Mouse (Mus musculus): ENCODE measurements at regions not wholly inside any gene's neighbourhood (a gene's known extent, or its start where the extent isn't known, plus 50 kb on each side); places are given as distances from the start of the nearest gene placed in this dataset.
A peak's percentile ranks its signal among the peaks of the same experiment; 100 is the strongest.

DNA sequence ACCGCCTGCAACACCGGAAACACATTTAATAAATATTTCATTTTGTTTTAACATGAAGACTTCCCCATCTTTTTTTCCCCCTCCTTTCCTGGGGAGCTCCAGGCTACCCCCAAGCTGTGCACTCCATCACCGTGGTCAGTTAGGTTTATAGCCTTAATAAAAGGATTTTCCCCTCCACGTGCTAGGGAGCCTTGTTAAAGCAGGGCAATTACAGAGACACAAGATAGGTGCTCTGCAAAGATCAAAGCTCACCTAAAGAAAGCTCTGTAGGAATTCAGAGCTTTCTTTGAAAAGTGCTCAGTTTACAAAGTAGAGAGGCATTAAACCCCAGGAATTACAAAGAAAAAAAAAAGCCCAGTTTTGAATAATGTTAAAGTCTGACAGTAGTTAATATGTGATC lies 61.6 kb upstream of the Etaa1 start:
- DNase-seq (ENCODE audit: low read depth, low spot score), result no peak

GRCm38 (mm10) chr11:18014610-18015009 lies 60.9 kb upstream of the Etaa1 start:
- peak; percentile 2 for DNase-seq (ENCODE audit: low read depth, low spot score)

- DNase-seq (ENCODE audit: low read depth, low spot score), result no peak
Measured at GRCm38 (mm10) chr11:18012085-18012484, 58.4 kb upstream of the Etaa1 start.

- peak; percentile 42 for DNase-seq (ENCODE audit: low read depth, low spot score)
Measured at GRCm38 (mm10) chr11:18011101-18011733, 57.5 kb upstream of the Etaa1 start.

DNA sequence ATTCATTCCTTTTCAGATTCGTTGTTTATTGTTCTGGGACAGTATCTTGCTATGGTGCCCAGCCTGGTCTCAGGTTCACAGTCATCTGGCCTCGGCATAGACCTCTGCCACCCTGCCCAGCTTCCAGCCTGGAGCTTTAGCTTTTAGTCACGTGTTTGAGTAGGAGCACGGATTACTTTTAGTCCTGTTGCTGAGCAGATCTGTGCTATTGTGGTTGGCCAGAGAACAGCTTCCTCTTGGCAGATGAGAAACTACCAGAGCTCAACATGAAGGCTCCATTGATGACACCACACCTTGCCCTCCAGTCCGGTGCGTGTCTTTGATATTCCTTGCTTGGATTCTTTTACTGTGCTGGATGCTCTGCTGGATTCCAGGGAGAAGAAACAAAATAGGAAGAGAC lies 54.5 kb upstream of the Etaa1 start:
- no peak for DNase-seq (ENCODE audit: low read depth, low spot score)
